Mouse (Mus musculus): ENCODE results near the gene Slc9b2. TPM values are rescaled to one million over a fixed set of nuclear protein-coding genes. Genes with fewer than 3 reads are reported as not detected.

Gene Slc9b2
- polyA plus RNA-seq, 1 experiment: 1.4 TPM

GRCm38 (mm10) chr3:135393186-135393585 is 85.7 kb downstream of the Slc9b2 start:
- H3K4me1 ChIP-seq (ENCODE audit: control insufficient read depth, insufficient read depth, low read length): no peaks in the 10 kb centered on the region
- TF ChIP-seq POLR2A (IDR thresholded peaks at IDR 0.05; ENCODE audit: low read depth, low read length): no peak
- no peak for TF ChIP-seq CTCF (IDR thresholded peaks at IDR 0.05; ENCODE audit: borderline replicate concordance, insufficient read depth, low read length)
- no peak overlapping the region for H3K27ac ChIP-seq (ENCODE audit: insufficient read depth, low read length)
- no peak overlapping the region for H3K4me3 ChIP-seq (ENCODE audit: insufficient read depth, low read length)

Other genes with a start within 250 kb of the Slc9b2 start
- gene Cenpe, start 95.2 kb upstream of the Slc9b2 start, polyA plus RNA-seq (2011; ENCODE audit: insufficient read length, low read depth, missing spikeins): 32.3 and 46.1 TPM in 2 replicates
- gene Bdh2, start 26.5 kb upstream of the Slc9b2 start, polyA plus RNA-seq (2011; ENCODE audit: insufficient read length, low read depth, missing spikeins): 1.6 and 3.8 TPM in 2 replicates
- gene Slc9b1, start 40.3 kb downstream of the Slc9b2 start, polyA plus RNA-seq (2011; ENCODE audit: insufficient read length, low read depth, missing spikeins): not detected in 2 replicates
- gene Cisd2, start 116.2 kb downstream of the Slc9b2 start, polyA plus RNA-seq (2011; ENCODE audit: insufficient read length, low read depth, missing spikeins): 29.1 and 31.8 TPM in 2 replicates
- 407 and 470 TPM in 2 replicates for gene Ube2d3, start 130.4 kb downstream of the Slc9b2 start, polyA plus RNA-seq (2011; ENCODE audit: insufficient read length, low read depth, missing spikeins)
- 12.9 and 21.7 TPM in 2 replicates for gene Manba, start 177.9 kb downstream of the Slc9b2 start, polyA plus RNA-seq (2011; ENCODE audit: insufficient read length, low read depth, missing spikeins)

Data from embryonic fibroblast, embryonic 13.5 days (primary cell).